Mouse (Mus musculus): Measurements from ENCODE around the gene Cryba1. TPM values are rescaled to one million over a fixed set of nuclear protein-coding genes. Genes with fewer than 3 reads are reported as not detected.

Gene Cryba1
- total RNA-seq, 2 experiments from 2014 or later, result not detected

GRCm38 (mm10) chr11:77724766-77725165 lies 317 bp downstream of the Cryba1 start:
- ATAC-seq (replicated peaks; ENCODE audit: low FRiP score, poor library complexity, severe bottlenecking), result no peak

GRCm38 (mm10) chr11:77721389-77721788 lies 3.7 kb downstream of the Cryba1 start:
- no peak for ATAC-seq (replicated peaks; ENCODE audit: low FRiP score, poor library complexity, severe bottlenecking)

GRCm38 (mm10) chr11:77719055-77719454 lies 6.0 kb downstream of the Cryba1 start:
- no peak for ATAC-seq (replicated peaks; ENCODE audit: low FRiP score, poor library complexity, severe bottlenecking)

DNA sequence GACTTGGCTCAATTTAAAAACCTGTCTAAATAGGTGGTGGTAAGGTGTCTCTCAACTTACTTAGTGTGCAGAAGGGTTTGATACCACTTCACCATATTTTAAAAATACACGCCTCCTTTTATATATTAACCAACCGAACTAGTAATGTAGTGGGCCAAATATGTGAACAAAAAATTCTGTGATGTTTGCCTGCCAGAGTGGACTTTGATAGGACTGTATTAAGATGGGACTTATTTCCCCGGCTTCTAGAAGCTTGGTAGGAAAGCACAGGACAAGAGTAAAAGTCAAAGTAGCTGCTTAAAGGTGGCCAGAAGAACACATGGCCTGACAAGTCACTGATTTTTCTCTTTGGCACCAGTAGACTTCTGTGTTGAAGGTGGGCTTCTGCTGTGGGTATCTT lies 11.3 kb downstream of the Cryba1 start:
- no peak for ATAC-seq (replicated peaks; ENCODE audit: low FRiP score, poor library complexity, severe bottlenecking)

- no peak for ATAC-seq (replicated peaks; ENCODE audit: low FRiP score, poor library complexity, severe bottlenecking)
Measured at GRCm38 (mm10) chr11:77709039-77709438, 16.0 kb downstream of the Cryba1 start.

GRCm38 (mm10) chr11:77705920-77706319 lies 19.2 kb downstream of the Cryba1 start:
- ATAC-seq (replicated peaks; ENCODE audit: low FRiP score, poor library complexity, severe bottlenecking), result peak; percentile 80; the same call in 1 of the 2 replicates

GRCm38 (mm10) chr11:77697232-77697631 lies 27.9 kb downstream of the Cryba1 start:
- no peak for ATAC-seq (replicated peaks; ENCODE audit: low FRiP score, poor library complexity, severe bottlenecking)

DNA sequence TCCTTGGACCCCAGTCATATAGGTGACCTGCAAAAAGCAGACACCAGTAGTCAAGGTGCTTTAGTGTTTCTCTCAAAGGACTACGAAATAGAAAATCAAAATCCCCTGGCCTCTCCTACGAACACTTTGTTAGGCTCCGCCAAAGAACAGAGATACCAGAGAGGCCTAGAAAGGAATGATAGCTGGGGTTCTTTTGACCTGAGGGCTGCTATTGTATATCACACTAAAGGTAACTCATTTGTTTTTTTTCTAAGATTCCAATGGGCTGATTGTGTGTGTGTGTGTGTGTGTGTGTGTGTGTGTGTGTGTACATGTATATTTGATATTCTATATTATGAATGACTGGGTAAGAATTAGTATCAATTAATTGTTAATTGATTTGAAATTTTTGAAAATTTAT lies 32.1 kb downstream of the Cryba1 start:
- ATAC-seq (replicated peaks; ENCODE audit: low FRiP score, poor library complexity, severe bottlenecking), result no peak

DNA sequence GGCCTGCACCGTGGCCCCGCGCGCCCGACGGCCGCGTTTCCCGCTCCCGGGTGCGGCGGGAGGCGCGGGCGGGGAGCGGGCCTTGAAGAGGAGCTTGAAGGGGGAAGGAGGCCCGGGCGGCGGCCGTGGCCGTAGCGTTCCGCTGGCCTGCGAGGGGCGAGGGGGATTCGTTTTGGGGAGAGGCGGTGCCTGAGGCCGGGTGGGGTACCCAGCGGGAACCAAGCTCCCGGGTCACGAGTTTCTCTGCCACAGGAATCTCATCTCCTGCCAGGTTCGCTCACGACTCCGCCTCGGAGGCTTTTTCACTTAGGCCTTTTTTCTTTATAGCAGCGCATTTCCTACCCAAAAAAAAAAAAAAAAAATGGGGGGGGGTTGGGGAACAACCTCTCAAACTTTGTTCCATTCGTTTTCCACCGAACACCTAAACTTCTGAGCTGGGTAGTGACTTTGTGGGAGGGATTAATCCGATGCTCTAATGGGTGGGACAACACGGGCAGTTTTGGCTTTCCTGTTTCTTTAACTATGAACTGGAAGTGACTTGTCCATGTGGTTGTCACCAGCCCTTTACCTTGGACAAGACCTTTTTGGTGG lies 37.4 kb downstream of the Cryba1 start:
- ATAC-seq (replicated peaks; ENCODE audit: low FRiP score, poor library complexity, severe bottlenecking), result 0 out of 2 replicates have a peak, but pooled peaks have one; percentile 36

GRCm38 (mm10) chr11:77686841-77687540 lies 38.1 kb downstream of the Cryba1 start:
- ATAC-seq (replicated peaks; ENCODE audit: low FRiP score, poor library complexity, severe bottlenecking), result 0 out of 2 replicates have a peak, but pooled peaks have one; percentile 33

DNA sequence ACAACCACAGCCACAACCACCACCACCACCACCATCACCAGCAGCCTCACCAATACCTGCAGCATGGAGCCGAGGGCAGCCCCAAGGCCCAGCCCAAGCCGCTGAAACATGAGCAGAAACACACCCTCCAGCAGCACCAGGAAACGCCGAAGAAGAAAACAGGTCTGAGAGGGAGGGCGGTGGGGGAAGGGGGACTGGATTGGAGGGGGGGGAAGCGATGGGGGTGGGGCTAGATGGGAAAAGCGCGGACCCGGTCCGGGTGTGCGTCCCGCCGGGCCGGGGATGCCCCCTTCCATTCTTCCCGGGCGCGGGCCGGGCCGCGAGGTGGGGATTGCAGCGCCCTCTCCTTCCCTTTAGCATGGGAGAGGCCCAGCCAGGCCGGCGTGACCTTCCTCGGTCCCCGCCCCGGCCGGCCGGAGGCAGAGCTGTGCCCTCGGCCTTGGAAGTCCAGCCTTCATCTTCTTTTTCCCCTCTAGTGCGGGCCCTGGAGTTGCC lies 38.7 kb downstream of the Cryba1 start:
- ATAC-seq (replicated peaks; ENCODE audit: low FRiP score, poor library complexity, severe bottlenecking), result peak; percentile 41

DNA sequence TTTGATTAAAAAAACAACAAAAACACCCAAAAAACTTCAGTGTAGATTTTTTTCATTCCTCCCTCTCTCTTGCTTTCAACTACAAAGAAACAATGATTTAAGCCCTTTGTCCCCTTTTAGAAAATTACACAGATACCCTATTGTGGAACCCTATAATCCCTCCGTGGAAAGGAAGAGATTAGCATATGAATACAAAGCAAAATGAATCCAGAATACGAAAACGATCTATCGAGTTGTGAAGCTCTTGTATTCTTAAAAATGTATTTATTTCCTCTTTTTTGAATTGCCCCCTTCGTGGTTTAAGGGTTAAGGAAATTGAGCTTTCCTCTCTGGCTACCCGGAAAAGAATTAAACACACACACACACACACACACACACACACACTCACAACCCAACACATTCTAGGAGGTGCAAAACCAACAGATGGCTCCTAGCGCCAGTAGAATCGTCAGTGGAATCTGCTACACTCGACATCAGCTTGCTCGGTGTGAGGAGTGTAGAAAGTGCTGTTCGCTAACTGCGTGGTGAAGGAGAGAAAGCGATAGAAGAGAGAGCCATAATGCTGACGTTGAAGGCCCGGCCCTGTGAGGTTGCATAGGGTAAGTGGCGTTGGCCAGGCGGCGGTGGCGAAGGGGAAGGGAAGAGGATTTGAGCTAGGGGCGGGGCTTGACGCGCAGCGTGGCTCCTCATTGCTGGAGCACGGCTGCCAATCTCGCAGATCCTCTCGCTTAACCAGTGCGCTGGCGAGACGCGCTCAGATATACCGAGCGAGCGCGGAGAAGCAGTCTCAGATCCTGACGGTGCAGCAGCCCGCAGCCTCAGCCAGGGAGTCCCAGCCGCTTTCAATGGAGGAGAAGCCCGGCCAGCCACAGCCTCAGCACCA lies 39.5 kb downstream of the Cryba1 start, which contains the start of gene Nufip2:
Nufip2 (plus strand) TSS at position 773 of the 883 bp plus-strand sequence.
- ATAC-seq (replicated peaks; ENCODE audit: low FRiP score, poor library complexity, severe bottlenecking), result peak; percentile 96

DNA sequence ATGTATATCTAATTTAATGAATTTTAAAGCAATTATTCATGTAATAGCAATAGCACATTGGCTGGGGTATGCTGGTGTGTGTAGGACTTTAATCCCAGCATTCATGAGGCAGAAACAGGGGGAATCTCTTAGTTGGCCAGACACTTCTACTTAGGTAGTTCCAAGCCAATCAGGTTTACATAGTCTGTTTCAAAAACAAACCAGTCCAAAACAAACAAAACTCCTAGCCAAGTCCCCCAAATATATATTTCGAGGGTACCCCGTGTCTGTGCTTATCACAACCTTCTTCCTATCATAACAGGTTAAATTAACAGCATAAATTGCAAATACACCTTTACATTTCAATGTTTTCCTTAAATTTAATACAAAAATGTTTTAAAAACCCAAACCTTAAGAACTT lies 40.2 kb downstream of the Cryba1 start:
- no peak for ATAC-seq (replicated peaks; ENCODE audit: low FRiP score, poor library complexity, severe bottlenecking)

DNA sequence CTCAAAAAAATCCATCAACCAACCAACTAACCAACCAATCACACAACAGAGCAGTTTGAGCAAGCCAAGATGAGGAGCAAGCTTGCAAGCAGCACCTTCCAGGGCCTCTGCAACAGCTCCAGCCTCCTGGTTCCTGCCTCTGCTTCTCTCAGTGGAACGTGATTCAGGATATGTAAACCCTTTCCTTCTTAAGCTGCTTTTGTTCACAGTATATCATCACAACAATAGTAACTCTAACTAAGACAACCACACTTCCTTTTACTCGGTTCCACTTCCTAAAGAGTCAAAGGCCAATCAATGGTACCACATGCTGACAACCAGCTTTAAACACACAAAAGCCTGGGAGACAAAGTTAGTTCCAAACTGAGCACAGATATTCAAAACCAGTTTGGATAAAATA lies 45.1 kb downstream of the Cryba1 start:
- no peak for ATAC-seq (replicated peaks; ENCODE audit: low FRiP score, poor library complexity, severe bottlenecking)

- ATAC-seq (replicated peaks; ENCODE audit: low FRiP score, poor library complexity, severe bottlenecking), result peak; percentile 82
Measured at GRCm38 (mm10) chr11:77673428-77673991, 51.6 kb downstream of the Cryba1 start.

DNA sequence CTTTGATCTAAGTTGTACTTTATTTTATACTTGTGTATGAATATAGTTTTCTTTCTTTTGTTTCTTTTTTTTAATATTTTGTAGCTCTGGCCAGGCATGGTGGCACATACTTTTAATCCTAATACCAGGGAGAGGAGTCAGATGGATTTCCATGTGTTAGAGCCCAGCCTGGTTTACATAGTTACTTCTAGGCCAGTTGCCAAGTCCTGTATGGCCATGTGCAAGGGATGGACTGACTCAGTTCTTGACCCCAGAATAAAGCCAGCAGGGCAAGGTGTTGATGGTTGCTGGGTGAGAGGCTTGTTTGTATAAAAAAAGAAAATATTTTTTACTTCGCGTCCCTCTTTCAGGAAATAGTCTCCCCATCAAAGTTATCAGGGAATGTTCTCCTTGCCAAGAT lies 52.3 kb downstream of the Cryba1 start:
- no peak for ATAC-seq (replicated peaks; ENCODE audit: low FRiP score, poor library complexity, severe bottlenecking)
